Mouse (Mus musculus) mature B cell (primary cell): ENCODE results near the gene Setd7.

ENCODE experiments used
- in situ Hi-C: fragments of 300-500 bp; cut with MboI; formaldehyde crosslinking; loops from 2 replicates; pipeline ENCODE4 v1.14.3; 2019

Setd7 gene

GRCm38 (mm10) chr3:51479893-51480292 is 80.8 kb downstream of the Setd7 start:
- in situ Hi-C loops, result loop anchor here (25.0 kb wide), 1 partner anchor 1982 kb away; the partner anchor contains the start of genes Nhlrc3 and Proser1

GRCm38 (mm10) chr3:51475706-51476105 is 85.0 kb downstream of the Setd7 start:
- in situ Hi-C loops, result loop anchor here (25.0 kb wide), 1 partner anchor 1987 kb away; the partner anchor contains the start of genes Nhlrc3 and Proser1

GRCm38 (mm10) chr3:51468530-51468929 is 92.1 kb downstream of the Setd7 start:
- in situ Hi-C loops, result no loop called here
